Mouse (Mus musculus): ENCODE results near the gene Thrap3.

The Thrap3 gene

DNA sequence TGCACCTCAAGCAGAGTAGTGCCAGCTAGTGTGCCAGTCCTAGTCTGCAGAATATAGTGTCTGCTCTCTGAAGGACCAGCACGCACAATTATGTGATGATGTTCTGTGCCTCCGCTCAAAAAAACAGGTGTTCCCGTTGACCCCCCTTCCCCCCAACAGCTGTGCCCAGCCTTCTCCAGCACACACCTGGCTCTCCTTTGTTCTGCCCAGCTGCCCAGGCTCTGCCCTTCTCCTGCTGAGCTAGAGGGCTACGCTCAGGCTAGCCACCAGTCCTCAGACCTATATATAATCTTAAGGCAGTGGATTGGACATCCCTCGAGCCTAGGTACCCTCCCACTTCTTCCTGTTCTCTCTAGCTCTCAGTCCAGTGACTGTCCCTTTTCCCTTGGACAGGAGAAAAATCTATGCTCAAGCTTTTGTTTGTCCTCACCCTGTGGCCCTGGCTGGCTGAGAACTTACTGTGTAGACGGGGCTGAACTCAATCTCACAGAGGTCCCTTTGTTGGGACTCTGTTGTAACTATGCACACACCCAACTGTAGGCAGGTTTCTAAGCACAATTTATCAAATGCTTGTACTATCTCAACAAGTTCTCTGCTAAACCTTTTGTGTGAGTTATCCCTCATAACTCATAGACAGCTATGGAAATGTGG, 86.6 kb downstream of the Thrap3 start:
- in situ Hi-C loops (cut with MboI; ENCODE audit: unreplicated experiment in 2 of 2) = no loop called here

DNA sequence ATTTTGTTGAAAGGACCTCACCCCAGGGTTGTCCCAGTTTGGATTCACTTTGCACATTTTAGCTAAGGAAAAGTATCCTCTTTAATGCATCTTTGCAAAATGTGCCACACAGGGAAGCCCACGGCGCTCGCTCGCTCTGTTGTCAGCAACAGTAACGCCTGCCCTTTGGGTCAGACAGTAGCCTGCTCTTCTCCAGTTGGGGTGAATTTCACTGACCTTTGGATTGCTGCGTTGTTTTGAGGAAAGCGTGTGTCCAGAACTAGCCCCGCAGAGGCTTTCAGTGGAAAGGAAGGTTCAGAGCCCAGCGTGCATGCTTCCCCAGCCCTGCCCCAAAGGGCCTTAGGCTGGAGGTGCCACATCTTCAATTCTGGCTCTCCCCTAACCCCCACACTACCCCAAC, 87.1 kb downstream of the Thrap3 start:
- in situ Hi-C loops (cut with MboI; ENCODE audit: unreplicated experiment in 2 of 2) = no loop called here

All from v-Abl transformed pro-B cells (cell line).